Mouse (Mus musculus): ENCODE data around the gene Sox13. TPM values are rescaled to one million over a fixed set of nuclear protein-coding genes. Genes with fewer than 3 reads are reported as not detected.

Gene Sox13
- polyA plus RNA-seq, 1 experiment from 2014 or later = 13.3 TPM

GRCm38 (mm10) chr1:133451869-133452563 lies 27.8 kb upstream of the Sox13 start:
- no peak for ATAC-seq (ENCODE audit: low FRiP score)
- Histone ChIP-seq H3K27me3 (no peaks in the 10 kb centered on the region), H3K27ac (no peak overlapping the region), H3K4me2 (no peak overlapping the region), H3K9ac (no peak overlapping the region), H3K36me3 (replicated peaks) (no peaks in the 10 kb centered on the region), H3K4me3 (replicated peaks) (no peak overlapping the region), H3K9me3 (no peaks in the 10 kb centered on the region), H3K4me1 (peaks cover 14% of the 10 kb centered on the region)
- 53% methylated on average over 13 of the region's 13 CpGs for WGBS

- no peak overlapping the region for H3K4me2 ChIP-seq
- H3K9ac ChIP-seq = no peak overlapping the region
- no peaks in the 10 kb centered on the region for H3K27me3 ChIP-seq
- H3K4me1 ChIP-seq = peaks cover 14% of the 10 kb centered on the region
- ATAC-seq (ENCODE audit: low FRiP score) = no peak
- H3K4me3 ChIP-seq (replicated peaks) = no peak overlapping the region
- 60% methylated on average over 11 of the region's 11 CpGs for WGBS
- no peaks in the 10 kb centered on the region for H3K36me3 ChIP-seq (replicated peaks)
- no peak overlapping the region for H3K27ac ChIP-seq
- no peaks in the 10 kb centered on the region for H3K9me3 ChIP-seq
These were observed 26.8 kb upstream of the Sox13 start for GRCm38 (mm10) chr1:133451025-133451424.

GRCm38 (mm10) chr1:133448351-133448931 lies 24.3 kb upstream of the Sox13 start:
- no peak overlapping the region for H3K9ac ChIP-seq
- H3K4me3 ChIP-seq (replicated peaks) = no peak overlapping the region
- peak overlapping the region; percentile 0; the same call in 1 of the 2 replicates for H3K4me2 ChIP-seq
- peak; percentile 27; the same call in 1 of the 2 replicates for ATAC-seq (ENCODE audit: low FRiP score)
- 33% methylated on average over 14 of the region's 14 CpGs for WGBS
- no peaks in the 10 kb centered on the region for H3K9me3 ChIP-seq
- no peaks in the 10 kb centered on the region for H3K36me3 ChIP-seq (replicated peaks)
- peaks cover 14% of the 10 kb centered on the region for H3K4me1 ChIP-seq
- no peak overlapping the region for H3K27ac ChIP-seq
- no peaks in the 10 kb centered on the region for H3K27me3 ChIP-seq

GRCm38 (mm10) chr1:133446291-133446690 lies 22.1 kb upstream of the Sox13 start:
- Histone ChIP-seq H3K36me3 (replicated peaks) (no peaks in the 10 kb centered on the region), H3K27me3 (no peaks in the 10 kb centered on the region), H3K4me2 (no peak overlapping the region), H3K9ac (no peak overlapping the region), H3K4me3 (replicated peaks) (no peak overlapping the region), H3K27ac (no peak overlapping the region), H3K4me1 (peaks cover 7% of the 10 kb centered on the region), H3K9me3 (no peaks in the 10 kb centered on the region; the same call in 1 of the 2 replicates)
- no peak for ATAC-seq (ENCODE audit: low FRiP score)
- 84% methylated on average over 4 of the region's 4 CpGs for WGBS

GRCm38 (mm10) chr1:133444315-133444714 lies 20.1 kb upstream of the Sox13 start:
- Histone ChIP-seq H3K9me3 (no peaks in the 10 kb centered on the region; the same call in 1 of the 2 replicates), H3K27me3 (no peaks in the 10 kb centered on the region), H3K4me1 (peaks cover 7% of the 10 kb centered on the region), H3K27ac (no peak overlapping the region), H3K4me2 (no peak overlapping the region), H3K4me3 (replicated peaks) (no peak overlapping the region), H3K36me3 (replicated peaks) (no peaks in the 10 kb centered on the region), H3K9ac (no peak overlapping the region)
- ATAC-seq (ENCODE audit: low FRiP score) = no peak
- WGBS = 93% methylated on average over 8 of the region's 8 CpGs

GRCm38 (mm10) chr1:133437916-133438683 lies 13.9 kb upstream of the Sox13 start:
- H3K4me3 ChIP-seq (replicated peaks) = no peak overlapping the region
- peak overlapping the region; percentile 57 for H3K27ac ChIP-seq
- ATAC-seq (ENCODE audit: low FRiP score) = no peak
- no peaks in the 10 kb centered on the region for H3K27me3 ChIP-seq
- no peak overlapping the region for H3K4me2 ChIP-seq
- no peaks in the 10 kb centered on the region; the same call in 1 of the 2 replicates for H3K9me3 ChIP-seq
- no peak overlapping the region for H3K9ac ChIP-seq
- H3K4me1 ChIP-seq = peaks cover 40% of the 10 kb centered on the region
- WGBS = 24% methylated on average over 14 of the region's 14 CpGs
- no peaks in the 10 kb centered on the region for H3K36me3 ChIP-seq (replicated peaks)

- Histone ChIP-seq H3K27ac (peak overlapping the region; percentile 90), H3K4me2 (peak overlapping the region; percentile 48), H3K9me3 (peaks cover 7% of the 10 kb centered on the region), H3K9ac (0 out of 2 replicates have a peak overlapping the region, but pooled peaks have one; percentile 25), H3K36me3 (replicated peaks) (no peaks in the 10 kb centered on the region), H3K4me3 (replicated peaks) (peak overlapping the region; percentile 16; the same call in 1 of the 2 replicates), H3K27me3 (no peaks in the 10 kb centered on the region), H3K4me1 (peaks cover 46% of the 10 kb centered on the region)
- WGBS = 6% methylated on average over 10 of the region's 10 CpGs
- no peak; the same call in 1 of the 2 replicates for ATAC-seq (ENCODE audit: low FRiP score)
These were observed 10.6 kb upstream of the Sox13 start for GRCm38 (mm10) chr1:133434756-133435112.

GRCm38 (mm10) chr1:133434018-133434755 lies 10.0 kb upstream of the Sox13 start:
- Histone ChIP-seq H3K27me3 (no peaks in the 10 kb centered on the region), H3K27ac (peak overlapping the region; percentile 90), H3K4me2 (peak overlapping the region; percentile 48), H3K36me3 (replicated peaks) (no peaks in the 10 kb centered on the region), H3K9ac (peak overlapping the region; percentile 25; the same call in 1 of the 2 replicates), H3K9me3 (peaks cover 12% of the 10 kb centered on the region), H3K4me1 (peaks cover 46% of the 10 kb centered on the region), H3K4me3 (replicated peaks) (peak overlapping the region; percentile 16; the same call in 1 of the 2 replicates)
- 4% methylated on average over 12 of the region's 12 CpGs for WGBS
- ATAC-seq (ENCODE audit: low FRiP score) = peak; percentile 91

- 17% methylated on average over 2 of the region's 2 CpGs for WGBS
- ATAC-seq (ENCODE audit: low FRiP score) = no peak
- no peaks in the 10 kb centered on the region for H3K36me3 ChIP-seq (replicated peaks)
- no peaks in the 10 kb centered on the region for H3K27me3 ChIP-seq
- peaks cover 13% of the 10 kb centered on the region for H3K9me3 ChIP-seq
- H3K4me2 ChIP-seq = no peak overlapping the region
- no peak overlapping the region for H3K4me3 ChIP-seq (replicated peaks)
- H3K9ac ChIP-seq = peak overlapping the region; percentile 17; the same call in 1 of the 2 replicates
- H3K4me1 ChIP-seq = peaks cover 35% of the 10 kb centered on the region
- no peak overlapping the region for H3K27ac ChIP-seq
These were observed 8.4 kb upstream of the Sox13 start for GRCm38 (mm10) chr1:133432566-133432965.

GRCm38 (mm10) chr1:133431133-133431532 lies 7.0 kb upstream of the Sox13 start:
- peaks cover 31% of the 10 kb centered on the region for H3K4me1 ChIP-seq
- no peak overlapping the region for H3K4me2 ChIP-seq
- H3K36me3 ChIP-seq (replicated peaks) = no peaks in the 10 kb centered on the region
- H3K27me3 ChIP-seq = no peaks in the 10 kb centered on the region
- no peak overlapping the region for H3K4me3 ChIP-seq (replicated peaks)
- WGBS = 96% methylated on average over 2 of the region's 2 CpGs
- no peak for ATAC-seq (ENCODE audit: low FRiP score)
- peaks cover 13% of the 10 kb centered on the region for H3K9me3 ChIP-seq
- H3K27ac ChIP-seq = no peak overlapping the region
- no peak overlapping the region for H3K9ac ChIP-seq

- peak overlapping the region; percentile 97 for H3K4me2 ChIP-seq
- 0 out of 2 replicates have a peak, but pooled peaks cover 5% of the 10 kb centered on the region for H3K27me3 ChIP-seq
- peak overlapping the region; percentile 87 for H3K9ac ChIP-seq
- ATAC-seq (ENCODE audit: low FRiP score) = no peak; the same call in 1 of the 2 replicates
- 0 out of 2 replicates have a peak overlapping the region, but pooled peaks have one; percentile 89 for H3K27ac ChIP-seq
- H3K36me3 ChIP-seq (replicated peaks) = no peaks in the 10 kb centered on the region
- 58% methylated on average over 4 of the region's 4 CpGs for WGBS
- peaks cover 31% of the 10 kb centered on the region for H3K4me1 ChIP-seq
- H3K9me3 ChIP-seq = peaks cover 6% of the 10 kb centered on the region
- peak overlapping the region; percentile 85 for H3K4me3 ChIP-seq (replicated peaks)
These were observed 467 bp upstream of the Sox13 start for GRCm38 (mm10) chr1:133424547-133425140.
